Mouse (Mus musculus) CH12.LX (cell line): ENCODE results near the gene Psmd8. TPM values are rescaled to one million over a fixed set of nuclear protein-coding genes. Genes with fewer than 3 reads are reported as not detected.
A peak's percentile ranks its signal among the peaks of the same experiment; 100 is the strongest.

Experiments used
- DNase-seq: peaks from one replicate; pipeline ENCODE4 v3.0.0-alpha.2; 2013; ENCODE audit errors: extremely low read depth
- H3K27ac ChIP-seq: 2 replicates; pipeline ENCODE4 v1.5.1; 2012; ENCODE audit warnings: low read depth, mild to moderate bottlenecking, control low read depth, moderate library complexity; ENCODE audit not compliant: insufficient read depth
- H3K27me3 ChIP-seq: replicated peaks from 2 replicates; pipeline ENCODE3; 2012; ENCODE audit warnings: inconsistent platforms
- H3K36me3 ChIP-seq, 2 experiments: replicated peaks in 1 of 2; 2 replicates each; pipeline versions ENCODE3 to v1.6.1; 2012; ENCODE audit warnings: inconsistent platforms in 1 of 2, low read length in 1 of 2, mild to moderate bottlenecking in 1 of 2, mixed read lengths in 1 of 2, moderate library complexity in 1 of 2; ENCODE audit not compliant: control insufficient read depth in 1 of 2, insufficient read depth in 1 of 2
- H3K4me1 ChIP-seq, 2 experiments: 2 replicates each; pipeline ENCODE4 v1.6.1; 2012; ENCODE audit warnings: inconsistent platforms in 1 of 2, moderate library complexity in 1 of 2; ENCODE audit not compliant: insufficient read depth in 2 of 2, control insufficient read depth in 1 of 2
- H3K4me2 ChIP-seq: 2 replicates; pipeline ENCODE4 v1.6.1; 2012; ENCODE audit warnings: low read depth, mild to moderate bottlenecking, control low read depth; ENCODE audit not compliant: poor library complexity, insufficient read depth, severe bottlenecking
- H3K4me3 ChIP-seq, 3 experiments: fragments of 150-350 bp in 1 of 3; sonication (generic) in 1 of 3; replicated peaks in 1 of 3; 2 replicates each; pipeline versions ENCODE3 to v1.5.1; 2011 to 2012; ENCODE audit warnings: low read depth in 2 of 3, low read length in 2 of 3, mild to moderate bottlenecking in 2 of 3, moderate library complexity in 2 of 3, control low read depth in 1 of 3, improper control_type of control experiment in 1 of 3, inconsistent platforms in 1 of 3, mixed read lengths in 1 of 3; ENCODE audit not compliant: poor library complexity in 1 of 3
- H3K79me2 ChIP-seq: replicated peaks from 2 replicates; pipeline ENCODE4 v1.6.1; 2012; ENCODE audit warnings: mild to moderate bottlenecking, moderate library complexity; ENCODE audit not compliant: control insufficient read depth, poor library complexity, insufficient read depth, severe bottlenecking; ENCODE audit errors: extremely low read depth
- H3K9ac ChIP-seq: 2 replicates; pipeline ENCODE4 v1.6.1; 2012; ENCODE audit warnings: low read depth, mild to moderate bottlenecking, control low read depth, moderate library complexity; ENCODE audit not compliant: insufficient read depth
- H3K9me3 ChIP-seq: replicated peaks from 2 replicates; pipeline ENCODE3; 2012; ENCODE audit warnings: low read length, inconsistent platforms, mixed read lengths
- BHLHE40 ChIP-seq: IDR thresholded peaks from 2 replicates; pipeline ENCODE4 v1.6.1; 2011; ENCODE audit warnings: mild to moderate bottlenecking, low read depth, low read length, improper control_type of control experiment
- CHD1 ChIP-seq: IDR thresholded peaks from 2 replicates; pipeline ENCODE4 v1.6.1; 2012; ENCODE audit warnings: low read depth, low read length, improper control_type of control experiment, inconsistent platforms
- CHD2 ChIP-seq: IDR thresholded peaks from 2 replicates; pipeline ENCODE4 v1.6.1; 2011; ENCODE audit warnings: low read length, improper control_type of control experiment
- CTCF ChIP-seq, 2 experiments: IDR thresholded peaks in 1 of 2; conservative IDR thresholded peaks in 1 of 2; 2 replicates each; pipeline ENCODE4 v1.5.1; 2011 to 2012; ENCODE audit warnings: low read depth in 2 of 2, low read length in 2 of 2, improper control_type of control experiment in 1 of 2, inconsistent platforms in 1 of 2, mild to moderate bottlenecking in 1 of 2, moderate library complexity in 1 of 2
- E2F4 ChIP-seq: IDR thresholded peaks from 2 replicates; pipeline ENCODE4 v1.6.1; 2011; ENCODE audit warnings: low read depth, low read length, improper control_type of control experiment; ENCODE audit not compliant: insufficient replicate concordance
- ELF1 ChIP-seq: IDR thresholded peaks from 2 replicates; pipeline ENCODE4 v1.6.1; 2014; ENCODE audit warnings: low read depth, mild to moderate bottlenecking, inconsistent platforms, low read length, improper control_type of control experiment
- EP300 ChIP-seq: IDR thresholded peaks from 2 replicates; pipeline ENCODE4 v1.6.1; 2011; ENCODE audit warnings: low read length, improper control_type of control experiment
- ETS1 ChIP-seq: conservative IDR thresholded peaks from 2 replicates; pipeline ENCODE4 v1.6.1; 2012; ENCODE audit warnings: low read depth, mild to moderate bottlenecking, inconsistent platforms, low read length, improper control_type of control experiment, moderate library complexity
- GABPA ChIP-seq: IDR thresholded peaks from 2 replicates; pipeline ENCODE4 v1.6.1; 2012; ENCODE audit warnings: low read depth, low read length, improper control_type of control experiment, inconsistent platforms; ENCODE audit not compliant: insufficient replicate concordance
- HCFC1 ChIP-seq: IDR thresholded peaks from 2 replicates; pipeline ENCODE4 v1.6.1; 2012; ENCODE audit warnings: low read depth, mild to moderate bottlenecking, inconsistent platforms, low read length, improper control_type of control experiment
- IRF4 ChIP-seq: IDR thresholded peaks from 2 replicates; pipeline ENCODE4 v1.6.1; 2014; ENCODE audit warnings: low read depth, mild to moderate bottlenecking, inconsistent platforms, low read length, improper control_type of control experiment
- JUN ChIP-seq: IDR thresholded peaks from 2 replicates; pipeline ENCODE4 v1.6.1; 2011; ENCODE audit warnings: low read depth, mild to moderate bottlenecking, low read length, improper control_type of control experiment, moderate library complexity; ENCODE audit not compliant: insufficient read depth
- JUND ChIP-seq: conservative IDR thresholded peaks from 2 replicates; pipeline ENCODE4 v1.6.1; 2011; ENCODE audit warnings: low read depth, low read length, improper control_type of control experiment
- MAFK ChIP-seq: IDR thresholded peaks from 2 replicates; pipeline ENCODE4 v1.6.1; 2011; ENCODE audit warnings: low read length, improper control_type of control experiment; ENCODE audit not compliant: insufficient replicate concordance
- MAX ChIP-seq: IDR thresholded peaks from 2 replicates; pipeline ENCODE4 v1.6.1; 2011; ENCODE audit warnings: low read length, improper control_type of control experiment
- MAZ ChIP-seq: IDR thresholded peaks from 2 replicates; pipeline ENCODE4 v1.6.1; 2012; ENCODE audit warnings: low read depth, mild to moderate bottlenecking, inconsistent platforms, low read length, improper control_type of control experiment, moderate library complexity
- MEF2A ChIP-seq: IDR thresholded peaks from 2 replicates; pipeline ENCODE4 v1.6.1; 2014; ENCODE audit warnings: low read depth, mild to moderate bottlenecking, inconsistent platforms, low read length, improper control_type of control experiment, borderline replicate concordance
- MXI1 ChIP-seq: IDR thresholded peaks from 2 replicates; pipeline ENCODE4 v1.6.1; 2011; ENCODE audit warnings: mild to moderate bottlenecking, low read depth, low read length, improper control_type of control experiment
- MYC ChIP-seq: IDR thresholded peaks from 2 replicates; pipeline ENCODE4 v1.6.1; 2011; ENCODE audit warnings: low read depth, mild to moderate bottlenecking, improper control_type of control experiment, low read length
- NELFE ChIP-seq: IDR thresholded peaks from 2 replicates; pipeline ENCODE4 v1.6.1; 2011; ENCODE audit warnings: low read depth, low read length, improper control_type of control experiment
- PAX5 ChIP-seq: IDR thresholded peaks from 2 replicates; pipeline ENCODE4 v1.6.1; 2012; ENCODE audit warnings: low read length, inconsistent platforms, mixed read lengths
- POLR2A ChIP-seq: IDR thresholded peaks from 2 replicates; pipeline ENCODE4 v1.6.1; 2011; ENCODE audit warnings: low read depth, mild to moderate bottlenecking, improper control_type of control experiment, low read length
- POLR2AphosphoS2 ChIP-seq: IDR thresholded peaks from 2 replicates; pipeline ENCODE4 v1.6.1; 2011; ENCODE audit warnings: low read depth, low read length, improper control_type of control experiment
- RAD21 ChIP-seq: IDR thresholded peaks from 2 replicates; pipeline ENCODE4 v1.6.1; 2011; ENCODE audit warnings: low read depth, mild to moderate bottlenecking, low read length, improper control_type of control experiment, moderate library complexity
- RCOR1 ChIP-seq: conservative IDR thresholded peaks from 2 replicates; pipeline ENCODE4 v1.6.1; 2012; ENCODE audit warnings: low read depth, mild to moderate bottlenecking, inconsistent platforms, low read length, improper control_type of control experiment
- SMC3 ChIP-seq: IDR thresholded peaks from 2 replicates; pipeline ENCODE4 v1.6.1; 2011; ENCODE audit warnings: low read depth, low read length, improper control_type of control experiment
- TBP ChIP-seq: conservative IDR thresholded peaks from 2 replicates; pipeline ENCODE4 v1.6.1; 2011; ENCODE audit warnings: low read depth, low read length, improper control_type of control experiment
- UBTF ChIP-seq: IDR thresholded peaks from 2 replicates; pipeline ENCODE4 v1.6.1; 2012; ENCODE audit warnings: low read depth, mild to moderate bottlenecking, inconsistent platforms, low read length, improper control_type of control experiment, moderate library complexity
- USF1 ChIP-seq: IDR thresholded peaks from 2 replicates; pipeline ENCODE4 v1.6.1; 2014; ENCODE audit warnings: low read depth, mild to moderate bottlenecking, inconsistent platforms, low read length, improper control_type of control experiment
- ZC3H11A ChIP-seq: IDR thresholded peaks from 2 replicates; pipeline ENCODE4 v1.6.1; 2012; ENCODE audit warnings: low read depth, mild to moderate bottlenecking, inconsistent platforms, low read length, improper control_type of control experiment
- ZKSCAN1 ChIP-seq: IDR thresholded peaks from 2 replicates; pipeline ENCODE4 v1.6.1; 2012; ENCODE audit warnings: low read depth, inconsistent platforms, low read length, improper control_type of control experiment, borderline replicate concordance
- ZMIZ1 ChIP-seq: IDR thresholded peaks from 2 replicates; pipeline ENCODE4 v1.6.1; 2012; ENCODE audit warnings: low read depth, mild to moderate bottlenecking, inconsistent platforms, low read length, improper control_type of control experiment
- dilution Hi-C: fragments of 300-500 bp; cut with MboI; formaldehyde crosslinking; loops from 2 replicates; pipeline ENCODE4 v1.14.3; 2020; ENCODE audit warnings: low sequenced_read_pairs; ENCODE audit not compliant: extremely low pct_unique_long_range_greater_than_20kb, extremely low pct_ligation_motif_present
- in situ Hi-C: fragments of 300-500 bp; cut with MboI; formaldehyde crosslinking; loops from 3 replicates; pipeline ENCODE4 v1.14.3; 2019; ENCODE audit warnings: low sequenced_read_pairs, low pct_ligation_motif_present, low pct_unique_long_range_greater_than_20kb, mixed read lengths
- polyA plus RNA-seq: library from polyadenylated mRNA; unstranded; fragments of >175 nt; gene quantifications from 2 replicates; pipeline ENCODE4 v1.2.1, GENCODE M21; 2012; ENCODE audit warnings: low read depth; ENCODE audit not compliant: insufficient read length
- total RNA-seq, 2 experiments: library from RNA; depleted of rRNA; stranded (reverse); fragments of 300-350 nt in 1 of 2; fragments of >200 nt in 1 of 2; gene quantifications; 2 replicates each; pipeline ENCODE4 v1.2.3; 2012 to 2014

Gene Psmd8
- total and polyA plus RNA-seq, 3 experiments = 308 to 479 (median 335) TPM

DNA sequence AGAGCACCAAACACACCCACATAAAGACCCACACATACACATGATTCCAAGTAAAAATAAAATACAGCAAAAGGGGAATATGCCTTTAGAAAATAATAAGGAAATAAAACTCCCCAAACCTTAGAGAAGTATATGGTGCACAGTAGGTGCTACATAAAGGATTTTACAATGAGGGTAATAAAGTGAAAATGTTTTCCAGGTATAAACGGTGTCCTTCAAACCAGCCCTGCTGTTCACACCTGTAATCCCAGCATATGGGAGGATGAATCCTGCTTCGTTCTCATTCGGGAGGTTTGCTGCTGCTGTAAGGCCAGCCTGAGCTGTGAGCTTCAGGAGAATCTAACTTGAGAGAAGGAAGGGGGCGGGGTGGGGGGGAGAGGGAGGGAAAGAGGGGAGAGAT, 46.3 kb downstream of the Psmd8 start:
- Histone ChIP-seq H3K79me2 (no peaks in the 10 kb centered on the region), H3K27me3 (peaks cover 2% of the 10 kb centered on the region), H3K27ac (no peak overlapping the region), H3K9me3 (no peaks in the 10 kb centered on the region), H3K9ac (peak overlapping the region; percentile 40), H3K36me3 (peaks cover 0 to 2% of the 10 kb centered on the region in 2 experiments), H3K4me2 (peak overlapping the region; percentile 88), H3K4me3 (peak overlapping the region in 2 of 3 experiments; percentile 7 to 38), H3K4me1 (peaks cover 0 to 23% of the 10 kb centered on the region in 2 experiments; a peak in 2 of 4 replicates)
- DNase-seq = no peak
- in situ Hi-C loops (no loop called here), dilution Hi-C loops (no loop called here)
- TF ChIP-seq JUN (no peak), NELFE (no peak), POLR2A (no peak), MAZ (no peak; the same call in 1 of the 2 replicates), EP300 (no peak), IRF4 (no peak), E2F4 (no peak), JUND (no peak), MEF2A (no peak), MAFK (no peak)

DNA sequence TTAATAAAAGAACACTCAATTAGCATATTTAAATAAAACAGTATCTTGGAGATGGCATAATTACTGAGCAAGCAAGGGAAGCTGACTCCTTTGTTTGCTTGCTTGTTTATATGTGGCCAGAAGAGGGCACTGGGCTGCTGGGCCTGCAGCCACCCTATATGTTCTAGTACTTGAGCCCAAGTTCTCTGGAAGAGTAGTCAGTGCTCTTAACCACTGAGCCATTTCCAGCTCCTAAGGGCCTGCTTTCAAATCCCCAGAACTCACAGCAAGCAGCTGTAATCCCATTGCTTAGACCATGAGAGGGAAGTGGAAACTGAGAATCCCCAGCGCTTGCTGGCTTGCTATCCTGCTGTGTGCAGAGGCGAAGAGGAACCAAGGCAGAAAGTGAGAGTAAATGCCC, 51.8 kb downstream of the Psmd8 start:
- no peak overlapping the region for H3K4me2 ChIP-seq
- dilution Hi-C loops = no loop called here
- H3K9ac ChIP-seq = no peak overlapping the region
- H3K27ac ChIP-seq = no peak overlapping the region
- H3K4me1 ChIP-seq = peaks cover 0 to 28% of the 10 kb centered on the region in 2 experiments; a peak in 2 of 4 replicates
- H3K9me3 ChIP-seq = no peaks in the 10 kb centered on the region
- in situ Hi-C loops = no loop called here
- no peaks in the 10 kb centered on the region for H3K36me3 ChIP-seq
- DNase-seq = peak; percentile 48
- no peaks in the 10 kb centered on the region for H3K79me2 ChIP-seq
- H3K4me3 ChIP-seq = no peak overlapping the region
- peaks cover 2% of the 10 kb centered on the region for H3K27me3 ChIP-seq
- TF ChIP-seq POLR2AphosphoS2 = no peak
- no peak for TF ChIP-seq MXI1
- TF ChIP-seq MAX = no peak
- no peak for TF ChIP-seq GABPA
- no peak for TF ChIP-seq NELFE
- TF ChIP-seq JUN = no peak
- 0 out of 2 replicates have a peak, but pooled peaks have one; percentile 28 for TF ChIP-seq MYC
- TF ChIP-seq RAD21 = peak; percentile 74
- no peak for TF ChIP-seq ELF1
- TF ChIP-seq RCOR1 = no peak
- no peak for TF ChIP-seq ZMIZ1
- no peak for TF ChIP-seq PAX5
- no peak for TF ChIP-seq USF1
- peak; percentile 80 for TF ChIP-seq SMC3
- no peak for TF ChIP-seq UBTF
- TF ChIP-seq MEF2A = peak; percentile 41; the same call in 1 of the 2 replicates
- peak; percentile 32 to 76; a peak in 3 of 4 replicates for TF ChIP-seq CTCF (conservative IDR thresholded peaks at IDR 0.05 in 1 of 2, IDR thresholded peaks at IDR 0.05 in 1 of 2; ENCODE audit: low read depth in 2 of 2, low read length in 2 of 2)
- TF ChIP-seq MAFK = no peak
- TF ChIP-seq ZC3H11A = peak; percentile 45
- TF ChIP-seq CHD2 = no peak
- TF ChIP-seq ETS1 = no peak
- TF ChIP-seq BHLHE40 = no peak
- no peak for TF ChIP-seq ZKSCAN1
- TF ChIP-seq EP300 = no peak
- TF ChIP-seq TBP = no peak
- peak; percentile 31; the same call in 1 of the 2 replicates for TF ChIP-seq IRF4
- no peak for TF ChIP-seq JUND
- no peak for TF ChIP-seq CHD1
- no peak for TF ChIP-seq POLR2A
- no peak for TF ChIP-seq MAZ
- TF ChIP-seq E2F4 = no peak
- TF ChIP-seq HCFC1 = no peak
